Mouse (Mus musculus) limb, embryonic 14.5 days (tissue): ENCODE results near the gene Capn13. TPM values are rescaled to one million over a fixed set of nuclear protein-coding genes. Genes with fewer than 3 reads are reported as not detected.

Source experiments
- ATAC-seq: fragments of 200-750 bp; cut with Nextera tagmentation; 2 replicates; pipeline ENCODE4 v1.8.0; 2017; ENCODE audit warnings: low read depth, moderate number of reproducible peaks, moderate TSS enrichment; ENCODE audit not compliant: low FRiP score
- DNase-seq: peaks from one replicate; pipeline ENCODE4 v3.0.0-alpha.2; 2015; ENCODE audit warnings: low spot score
- H3K27ac ChIP-seq: fragments of 300-500 bp; sonication (generic); replicated peaks from 2 replicates; pipeline ENCODE4 v1.5.1; 2014; ENCODE audit warnings: low read depth, mild to moderate bottlenecking, low read length, moderate library complexity, mixed read lengths
- H3K27me3 ChIP-seq: fragments of 300-500 bp; sonication (generic); 2 replicates; pipeline ENCODE4 v1.6.1; 2014; ENCODE audit warnings: low read length, mixed read lengths; ENCODE audit not compliant: control insufficient read depth, insufficient read depth
- H3K36me3 ChIP-seq: fragments of 300-500 bp; sonication (generic); 2 replicates; pipeline ENCODE4 v1.6.1; 2014; ENCODE audit warnings: mild to moderate bottlenecking, low read length, moderate library complexity, mixed read lengths; ENCODE audit not compliant: control insufficient read depth, insufficient read depth
- H3K4me1 ChIP-seq: fragments of 300-500 bp; sonication (generic); 2 replicates; pipeline ENCODE4 v1.6.1; 2014; ENCODE audit warnings: antibody characterized with exemption, low read length, mixed read lengths; ENCODE audit not compliant: control insufficient read depth, insufficient read depth
- H3K4me2 ChIP-seq: fragments of 300-500 bp; sonication (generic); replicated peaks from 2 replicates; pipeline ENCODE4 v1.6.1; 2014; ENCODE audit warnings: low read depth, mild to moderate bottlenecking, low read length, moderate library complexity; ENCODE audit not compliant: severe bottlenecking
- H3K4me3 ChIP-seq: fragments of 300-500 bp; sonication (generic); replicated peaks from 2 replicates; pipeline ENCODE4 v1.5.1; 2014; ENCODE audit warnings: low read length
- H3K9ac ChIP-seq: fragments of 300-500 bp; sonication (generic); 2 replicates; pipeline ENCODE4 v1.6.1; 2014; ENCODE audit warnings: mild to moderate bottlenecking, low read depth, low read length, moderate library complexity; ENCODE audit not compliant: severe bottlenecking
- H3K9me3 ChIP-seq: fragments of 300-500 bp; sonication (generic); 2 replicates; pipeline ENCODE4 v1.6.1; 2016; ENCODE audit warnings: low read length; ENCODE audit not compliant: control insufficient read depth
- POLR2A ChIP-seq: fragments of 200-500 bp; IDR thresholded peaks from 2 replicates; pipeline ENCODE4 v1.8.0; 2012; ENCODE audit warnings: inconsistent platforms, mild to moderate bottlenecking, moderate library complexity, borderline replicate concordance; ENCODE audit not compliant: insufficient read depth, insufficient read length; ENCODE audit errors: extremely low read depth
- WGBS: fragments of 180-500 bp; shearing (Covaris S2); extraction: QIAGEN DNeasy Blood & Tissue Kit; methylation state at CpG from one replicate; pipeline ENCODE4 v1.1.7; 2014; 5-methylcytosine and 5-hydroxymethylcytosine counted together
- polyA plus RNA-seq, 2 experiments: library from polyadenylated mRNA; depleted of rRNA in 1 of 2; stranded (reverse) in 1 of 2; unstranded in 1 of 2; fragments of >200 nt; fragmentation: Nextera tagmentation in 1 of 2; extraction: Ambion mirVana in 1 of 2; gene quantifications; 2 replicates each; pipeline versions ENCODE4 v1.2.1 to v1.2.3; 2012 to 2014

Gene Capn13
- polyA plus RNA-seq, 2 experiments: not detected

GRCm38 (mm10) chr17:73416181-73416795 is 15.6 kb upstream of the Capn13 start:
- Histone ChIP-seq H3K4me3 (no peak overlapping the region), H3K9ac (no peak overlapping the region), H3K27me3 (no peaks in the 10 kb centered on the region), H3K4me2 (no peak overlapping the region), H3K27ac (no peak overlapping the region), H3K4me1 (peaks cover 8% of the 10 kb centered on the region), H3K36me3 (no peaks in the 10 kb centered on the region), H3K9me3 (no peaks in the 10 kb centered on the region)
- WGBS: 59% methylated on average over 6 of the region's 6 CpGs
- no peak for ATAC-seq
- no peak for DNase-seq
- no peak for TF ChIP-seq POLR2A

GRCm38 (mm10) chr17:73411817-73412216 is 11.2 kb upstream of the Capn13 start:
- H3K4me1 ChIP-seq: 0 out of 2 replicates have a peak, but pooled peaks cover 5% of the 10 kb centered on the region
- no peak for ATAC-seq
- H3K4me3 ChIP-seq: no peak overlapping the region
- H3K9ac ChIP-seq: no peak overlapping the region
- H3K9me3 ChIP-seq: no peaks in the 10 kb centered on the region
- H3K27me3 ChIP-seq: no peaks in the 10 kb centered on the region
- WGBS: 66% methylated on average over 4 of the region's 4 CpGs
- DNase-seq: no peak
- no peak for TF ChIP-seq POLR2A
- H3K36me3 ChIP-seq: no peaks in the 10 kb centered on the region
- H3K27ac ChIP-seq: no peak overlapping the region
- no peak overlapping the region for H3K4me2 ChIP-seq

- Histone ChIP-seq H3K4me3 (no peak overlapping the region), H3K4me1 (no peaks in the 10 kb centered on the region), H3K9ac (no peak overlapping the region), H3K27me3 (no peaks in the 10 kb centered on the region), H3K4me2 (no peak overlapping the region), H3K36me3 (no peaks in the 10 kb centered on the region), H3K9me3 (no peaks in the 10 kb centered on the region), H3K27ac (no peak overlapping the region)
- DNase-seq (no peak), ATAC-seq (no peak)
- WGBS: 57% methylated on average over 2 of the region's 2 CpGs
- no peak for TF ChIP-seq POLR2A
Observed at GRCm38 (mm10) chr17:73401272-73401671, 606 bp upstream of the Capn13 start.

GRCm38 (mm10) chr17:73399136-73399535 is 1.5 kb downstream of the Capn13 start:
- no peaks in the 10 kb centered on the region for H3K4me1 ChIP-seq
- 66% methylated on average over 2 of the region's 2 CpGs for WGBS
- H3K27ac ChIP-seq: no peak overlapping the region
- TF ChIP-seq POLR2A: no peak
- H3K4me3 ChIP-seq: no peak overlapping the region
- no peak overlapping the region for H3K4me2 ChIP-seq
- ATAC-seq: no peak
- H3K27me3 ChIP-seq: no peaks in the 10 kb centered on the region
- no peaks in the 10 kb centered on the region for H3K9me3 ChIP-seq
- no peak overlapping the region for H3K9ac ChIP-seq
- no peaks in the 10 kb centered on the region for H3K36me3 ChIP-seq
- DNase-seq: no peak

GRCm38 (mm10) chr17:73393361-73393760 is 7.3 kb downstream of the Capn13 start:
- TF ChIP-seq POLR2A: no peak
- H3K27ac ChIP-seq: no peak overlapping the region
- H3K27me3 ChIP-seq: no peaks in the 10 kb centered on the region
- H3K9me3 ChIP-seq: no peaks in the 10 kb centered on the region
- H3K4me3 ChIP-seq: no peak overlapping the region
- H3K4me1 ChIP-seq: no peaks in the 10 kb centered on the region
- H3K4me2 ChIP-seq: no peak overlapping the region
- 70% methylated on average over 1 of the region's 1 CpGs for WGBS
- no peaks in the 10 kb centered on the region for H3K36me3 ChIP-seq
- ATAC-seq (no peak), DNase-seq (no peak)
- no peak overlapping the region for H3K9ac ChIP-seq
